Mouse (Mus musculus) T-helper 1 cell (primary cell): ENCODE measurements around the gene Gca.

Experiments used
- in situ Hi-C: fragments of 300-600 bp; cut with MboI, MseI; formaldehyde crosslinking; loops from one replicate; pipeline ENCODE4 v1.15.1; 2025; ENCODE audit warnings: high pct_unique_total_duplicates

Gca gene

DNA sequence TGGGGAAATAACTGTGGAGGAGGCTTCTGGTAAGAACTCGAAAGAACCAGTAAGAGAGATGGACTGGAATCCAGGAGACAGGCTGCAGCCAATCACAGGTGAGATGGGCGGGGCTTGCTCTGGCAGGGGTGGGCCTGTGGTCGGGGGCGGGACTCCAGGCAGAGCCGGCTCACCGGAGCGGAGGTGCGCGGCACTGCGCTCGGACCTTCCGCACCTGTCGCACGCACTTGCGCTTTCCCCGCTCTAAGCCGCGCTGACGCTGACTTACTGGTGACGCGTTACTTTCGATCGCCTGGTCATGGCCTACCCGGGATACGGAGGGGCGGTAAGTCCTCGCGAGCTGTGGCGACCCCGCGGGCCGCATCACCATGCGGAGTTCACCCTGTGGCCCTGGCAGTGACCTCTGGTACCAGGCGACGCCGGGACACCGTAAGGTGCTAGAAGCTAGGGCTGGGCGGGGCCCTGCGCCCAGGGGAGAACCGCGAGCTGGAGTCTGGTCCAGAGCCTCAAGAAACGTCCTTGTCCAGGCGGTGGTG, at the start of gene Gca:
Gca (plus strand) TSS at position 151 of the 536 bp plus-strand sequence.
- in situ Hi-C loops: loop anchor here (10.0 kb wide), 1 partner anchor 1369 kb away; no protein-coding TSS in a partner anchor

DNA sequence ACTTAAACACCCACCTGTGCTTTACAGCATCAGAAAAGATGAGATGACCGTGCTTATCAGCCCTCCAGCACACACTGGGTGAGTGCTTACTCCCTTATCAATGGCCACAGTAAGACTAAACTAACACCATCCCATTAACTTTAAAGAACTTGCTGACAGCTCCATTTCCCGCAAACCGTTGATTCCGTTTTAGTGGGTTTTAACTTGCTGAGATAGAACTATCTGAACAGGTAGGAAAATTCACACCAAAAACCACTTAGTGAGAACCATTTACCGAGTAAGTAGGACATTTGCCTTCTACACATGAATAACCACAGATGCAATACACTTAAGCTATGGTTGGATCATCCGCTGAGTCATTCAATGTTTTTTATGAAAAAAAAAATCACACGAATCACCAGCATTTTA, 45.1 kb upstream of the Gca start:
- in situ Hi-C loops: loop anchor here (25.0 kb wide), 1 partner anchor 632 kb away; no protein-coding TSS in a partner anchor

DNA sequence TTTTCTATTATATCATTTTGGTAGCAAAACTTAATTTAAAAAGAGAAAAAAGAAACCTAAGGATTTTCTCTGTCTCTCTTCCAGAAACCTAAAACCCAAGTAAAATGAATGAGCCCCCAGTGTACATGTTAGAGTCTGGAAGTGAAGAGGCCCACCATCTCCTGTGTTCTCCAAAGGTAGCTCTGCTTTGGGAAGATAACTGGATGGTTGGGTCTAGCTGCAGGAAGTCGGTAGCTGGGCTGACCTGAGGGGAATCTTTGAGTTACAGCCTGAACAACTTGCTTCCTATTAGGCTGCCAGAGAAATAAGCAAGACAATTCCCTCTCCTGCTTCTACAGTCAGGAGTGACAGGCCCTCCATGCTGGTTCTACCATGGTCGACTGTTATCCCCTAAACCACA, 44.4 kb upstream of the Gca start:
- in situ Hi-C loops: loop anchor here (25.0 kb wide), 1 partner anchor 632 kb away; no protein-coding TSS in a partner anchor

GRCm38 (mm10) chr2:62623024-62623441, 41.1 kb upstream of the Gca start:
- in situ Hi-C loops: loop anchor here (25.0 kb wide), 1 partner anchor 636 kb away; no protein-coding TSS in a partner anchor

DNA sequence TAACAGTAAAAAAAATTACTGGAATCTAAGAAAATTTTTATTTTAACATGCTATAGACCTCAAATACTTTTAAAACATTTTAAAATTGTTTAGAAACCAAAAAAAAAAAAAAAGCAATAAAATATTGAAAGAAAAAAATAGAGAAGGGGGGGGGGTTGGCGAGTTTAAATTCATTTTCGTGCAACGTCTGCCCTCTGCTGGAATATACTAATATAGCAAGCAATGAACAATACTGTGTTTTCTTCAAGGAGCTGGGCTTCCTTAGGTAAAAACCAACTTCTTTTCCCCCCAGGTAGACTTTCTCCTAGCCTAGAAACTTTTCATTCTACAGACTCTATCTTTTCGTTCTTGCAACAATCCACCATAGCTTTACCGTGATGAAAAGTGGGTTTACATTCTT, 36.4 kb upstream of the Gca start:
- in situ Hi-C loops: loop anchor here (5.0 to 25.0 kb wide), 3 partner anchors 100 to 965 kb away; no protein-coding TSS in a partner anchor

- in situ Hi-C loops: loop anchor here (5.0 to 25.0 kb wide), 3 partner anchors 101 to 966 kb away; no protein-coding TSS in a partner anchor
These were observed 35.7 kb upstream of the Gca start for GRCm38 (mm10) chr2:62628356-62628755.

GRCm38 (mm10) chr2:62630446-62630845, 33.6 kb upstream of the Gca start:
- in situ Hi-C loops: loop anchor here (25.0 kb wide), 1 partner anchor 968 kb away; no protein-coding TSS in a partner anchor

DNA sequence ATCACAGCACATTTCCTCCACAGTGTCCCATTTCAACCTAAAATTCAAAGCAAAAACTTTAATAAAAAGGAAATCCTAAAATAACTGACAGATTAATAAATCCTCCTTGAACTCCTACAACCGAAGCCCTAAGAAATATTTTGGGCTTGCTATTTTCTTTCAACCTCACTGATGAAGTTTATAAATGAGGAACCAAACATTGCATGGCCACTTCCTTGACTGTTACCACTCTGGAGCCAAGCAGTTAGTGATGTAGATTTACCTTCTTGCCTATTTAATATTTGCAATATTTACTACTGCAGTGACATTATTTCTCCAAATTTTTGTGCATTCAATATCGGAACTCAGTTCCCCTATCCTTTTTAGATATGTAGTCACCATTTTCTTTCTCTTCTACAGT, 24.2 kb upstream of the Gca start:
- in situ Hi-C loops: loop anchor here (10.0 to 25.0 kb wide), 2 partner anchors 978 to 1945 kb away; no protein-coding TSS in a partner anchor

DNA sequence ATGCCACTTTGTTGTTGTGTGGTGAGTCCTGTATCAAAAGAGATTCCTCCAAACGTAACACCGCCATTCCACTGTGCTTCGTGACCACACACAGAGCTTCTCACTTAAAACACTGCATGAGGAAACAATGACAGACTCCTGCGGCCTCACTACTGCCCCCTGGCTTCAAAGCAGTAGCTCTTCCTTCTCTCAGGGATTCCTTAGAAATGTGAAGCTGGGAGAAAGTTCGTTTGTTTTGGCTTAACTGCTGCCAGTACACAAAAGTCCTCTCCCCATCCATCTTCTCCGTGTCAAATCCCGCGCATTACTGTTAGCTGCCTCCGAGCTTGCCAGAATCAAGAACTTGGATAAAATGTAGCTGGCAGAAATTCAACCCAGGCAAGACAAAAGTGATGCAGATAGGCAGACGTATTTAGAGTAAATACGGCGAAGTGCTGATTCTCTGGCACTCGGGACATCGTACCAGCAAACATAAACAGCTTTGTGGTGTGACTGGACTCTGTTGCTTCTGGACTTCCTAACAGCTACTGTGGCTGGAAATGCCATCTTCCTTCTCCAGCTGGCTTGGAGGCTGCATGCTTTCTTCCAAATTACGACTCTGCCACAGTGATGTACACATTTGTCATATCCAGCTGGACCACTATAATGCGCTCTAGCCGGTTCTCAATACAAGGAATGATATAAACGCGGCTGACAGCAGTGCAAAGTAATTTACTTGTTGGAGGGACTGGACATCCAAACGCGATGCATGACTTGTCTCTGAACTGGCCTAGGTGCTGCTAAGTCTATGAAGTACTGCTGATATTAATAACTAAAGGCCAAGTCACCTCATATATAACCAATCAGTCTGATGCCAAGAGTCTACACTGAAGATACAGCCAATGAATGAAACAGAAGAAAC, 20.4 kb upstream of the Gca start:
- in situ Hi-C loops: loop anchor here (10.0 to 25.0 kb wide), 2 partner anchors 981 to 1949 kb away; no protein-coding TSS in a partner anchor

GRCm38 (mm10) chr2:62644891-62645290, 19.2 kb upstream of the Gca start:
- in situ Hi-C loops: loop anchor here (10.0 to 25.0 kb wide), 2 partner anchors 983 to 1950 kb away; no protein-coding TSS in a partner anchor

DNA sequence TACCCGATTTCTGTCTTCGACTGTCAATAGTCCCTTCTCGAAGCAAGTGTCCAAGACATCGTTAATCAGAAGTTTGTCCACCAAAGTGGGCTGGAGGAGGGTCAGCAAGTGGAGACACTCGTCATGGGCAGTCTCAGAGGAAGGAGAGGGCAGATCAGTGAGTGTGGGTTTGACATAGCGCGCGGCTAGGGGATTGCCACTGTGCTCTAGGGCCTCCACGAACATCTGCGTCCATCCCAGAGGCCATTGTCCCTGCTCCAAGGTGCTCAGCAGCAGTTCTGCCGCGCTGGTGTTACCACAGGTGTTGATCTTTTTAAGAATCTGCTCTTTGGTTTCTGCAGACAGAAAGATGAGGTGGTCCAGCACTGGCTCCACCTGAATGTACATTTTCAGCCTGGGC, 18.6 kb upstream of the Gca start:
- in situ Hi-C loops: loop anchor here (10.0 to 25.0 kb wide), 2 partner anchors 983 to 1951 kb away; no protein-coding TSS in a partner anchor

- in situ Hi-C loops: loop anchor here (10.0 to 25.0 kb wide), 2 partner anchors 984 to 1951 kb away; no protein-coding TSS in a partner anchor
These were observed 18.0 kb upstream of the Gca start, which contains the start of gene Ifih1 for GRCm38 (mm10) chr2:62646014-62646645. Gene Ifih1, minus strand, starts transcription at chr2:62646255.

GRCm38 (mm10) chr2:62646671-62647289, 17.3 kb upstream of the Gca start:
- in situ Hi-C loops: loop anchor here (10.0 to 25.0 kb wide), 2 partner anchors 984 to 1952 kb away; no protein-coding TSS in a partner anchor

- in situ Hi-C loops: no loop called here
These were observed 12.2 kb upstream of the Gca start for GRCm38 (mm10) chr2:62651890-62652289.

DNA sequence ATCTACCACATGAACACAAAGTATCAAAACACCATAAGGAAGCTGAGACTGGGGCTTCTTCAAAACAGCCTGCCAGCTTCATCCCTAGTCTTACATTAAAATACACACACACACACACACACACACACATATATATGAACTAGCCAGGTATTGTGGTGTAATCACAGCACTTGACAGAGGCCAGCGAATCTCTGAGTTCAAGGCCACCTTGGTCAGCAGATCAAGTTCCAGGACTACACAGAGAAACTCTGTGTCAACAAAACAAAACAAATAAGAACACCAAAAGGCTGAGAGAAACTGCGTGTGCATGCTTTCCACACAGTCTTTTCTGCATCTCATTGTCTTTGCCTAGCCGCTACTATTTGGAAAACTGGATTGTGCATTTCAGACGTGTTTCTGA, 11.6 kb upstream of the Gca start:
- in situ Hi-C loops: no loop called here

DNA sequence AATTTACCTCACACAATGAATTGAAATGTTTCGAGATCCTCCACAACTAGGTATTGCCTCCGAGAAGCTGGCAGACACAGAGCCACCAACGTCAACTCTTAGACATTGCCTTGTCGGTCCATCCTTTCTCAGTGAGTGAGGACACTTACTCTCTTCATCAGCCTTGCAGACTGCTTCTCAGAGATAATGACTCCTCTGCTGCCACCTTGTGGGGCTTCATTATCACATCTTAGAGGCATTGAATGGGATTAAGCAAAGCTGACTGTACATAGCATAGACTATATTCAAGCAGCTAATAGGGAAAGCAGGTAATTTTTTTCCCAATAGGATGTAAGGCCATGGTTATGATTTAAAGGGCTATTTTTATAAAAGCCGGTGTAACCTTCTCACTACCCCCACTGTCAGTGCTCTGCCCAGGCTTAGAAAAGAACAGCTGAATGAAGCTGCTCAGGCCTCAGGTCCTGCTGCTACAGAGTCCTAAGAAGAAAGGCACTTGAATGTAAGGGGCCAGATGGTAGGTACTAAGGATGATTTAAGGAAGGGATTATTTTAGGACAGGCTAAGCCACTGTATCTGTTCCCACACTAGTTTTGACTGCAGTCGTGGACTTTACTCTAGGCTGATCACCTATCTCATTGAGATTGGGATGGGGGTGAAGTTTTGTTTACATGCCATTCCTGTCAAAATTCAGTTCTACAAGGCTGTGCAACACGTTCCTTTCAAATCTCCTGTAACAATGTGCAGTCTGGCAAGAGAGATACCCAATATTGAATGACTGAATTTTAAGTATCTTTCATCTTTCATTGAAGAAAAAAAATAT, 9.4 kb upstream of the Gca start:
- in situ Hi-C loops: no loop called here

- in situ Hi-C loops: no loop called here
These were observed 8.0 kb upstream of the Gca start for GRCm38 (mm10) chr2:62656072-62656471.

GRCm38 (mm10) chr2:62660565-62660964, 3.5 kb upstream of the Gca start:
- in situ Hi-C loops: loop anchor here (10.0 kb wide), 1 partner anchor 1366 kb away; no protein-coding TSS in a partner anchor

- in situ Hi-C loops: loop anchor here (10.0 kb wide), 1 partner anchor 1368 kb away; no protein-coding TSS in a partner anchor
These were observed 1.5 kb upstream of the Gca start for GRCm38 (mm10) chr2:62662560-62662959.

GRCm38 (mm10) chr2:62664839-62665238, 754 bp downstream of the Gca start:
- in situ Hi-C loops: loop anchor here (10.0 kb wide), 1 partner anchor 1370 kb away; no protein-coding TSS in a partner anchor
